Mouse (Mus musculus): ENCODE results near the gene Cdk19. TPM values are rescaled to one million over a fixed set of nuclear protein-coding genes. Genes with fewer than 3 reads are reported as not detected.
A peak's percentile ranks its signal among the peaks of the same experiment; 100 is the strongest.

Gene Cdk19
- total RNA-seq, 2 experiments from 2014 or later: 52.2 to 63.3 TPM

GRCm38 (mm10) chr10:40348566-40349536, 9.5 kb downstream of the Cdk19 start:
- intact Hi-C loops (cut with DNase I): no loop called here

GRCm38 (mm10) chr10:40349631-40350177, 10.3 kb downstream of the Cdk19 start:
- peak; percentile 63 for DNase-seq
- intact Hi-C loops (cut with DNase I): loop anchor here (5.0 kb wide), 1 partner anchor 173 kb away; no protein-coding TSS in a partner anchor

More at GRCm38 (mm10) chr10:40348566-40349536, 9.5 kb downstream of the Cdk19 start:
- peak; percentile 98 for DNase-seq

GRCm38 (mm10) chr10:40350245-40350932, 11.0 kb downstream of the Cdk19 start:
- intact Hi-C loops (cut with DNase I): loop anchor here (5.0 kb wide), 1 partner anchor 172 kb away; no protein-coding TSS in a partner anchor
- DNase-seq: no peak

DNA sequence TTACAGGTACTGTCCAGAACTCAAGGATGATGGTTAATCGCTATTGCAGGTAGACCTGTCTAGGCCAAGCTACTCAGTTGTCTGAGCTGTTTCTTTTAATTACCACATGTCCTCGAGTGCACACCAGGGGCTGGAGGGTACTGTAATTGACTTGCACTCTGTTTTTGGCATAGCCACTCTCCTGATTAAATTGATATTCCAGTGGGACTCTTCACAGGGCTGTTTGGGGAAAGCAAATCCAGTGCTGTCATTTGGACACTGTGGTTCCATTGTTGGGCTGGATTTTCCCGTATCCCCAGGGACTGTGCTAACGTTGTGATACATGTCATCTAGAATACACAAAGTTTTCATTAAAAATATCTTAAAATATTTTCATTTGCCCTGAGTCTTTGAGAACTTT, 11.8 kb downstream of the Cdk19 start:
- DNase-seq: peak; percentile 20
- intact Hi-C loops (cut with DNase I): loop anchor here (5.0 kb wide), 1 partner anchor 171 kb away; no protein-coding TSS in a partner anchor

DNA sequence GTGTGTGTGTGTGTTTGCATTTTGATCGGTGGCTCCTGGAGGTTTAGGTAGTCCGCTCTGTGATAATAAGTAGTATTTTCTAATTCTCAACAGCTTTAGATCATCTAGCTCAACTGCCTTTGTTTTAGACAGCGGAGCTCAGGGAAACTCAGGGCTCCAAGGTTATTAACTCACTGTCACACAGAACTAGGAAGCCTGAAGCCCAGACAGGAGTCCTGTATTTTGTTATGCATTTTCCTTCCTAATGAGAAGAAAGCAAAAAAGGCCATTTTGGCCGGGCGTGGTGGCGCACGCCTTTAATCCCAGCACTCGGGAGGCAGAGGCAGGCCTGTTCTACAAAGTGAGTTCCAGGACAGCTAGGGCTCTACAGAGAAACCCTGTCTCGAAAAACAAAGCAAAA, 14.7 kb downstream of the Cdk19 start:
- no peak for DNase-seq
- intact Hi-C loops (cut with DNase I): loop anchor here (5.0 kb wide), 1 partner anchor 168 kb away; no protein-coding TSS in a partner anchor

DNA sequence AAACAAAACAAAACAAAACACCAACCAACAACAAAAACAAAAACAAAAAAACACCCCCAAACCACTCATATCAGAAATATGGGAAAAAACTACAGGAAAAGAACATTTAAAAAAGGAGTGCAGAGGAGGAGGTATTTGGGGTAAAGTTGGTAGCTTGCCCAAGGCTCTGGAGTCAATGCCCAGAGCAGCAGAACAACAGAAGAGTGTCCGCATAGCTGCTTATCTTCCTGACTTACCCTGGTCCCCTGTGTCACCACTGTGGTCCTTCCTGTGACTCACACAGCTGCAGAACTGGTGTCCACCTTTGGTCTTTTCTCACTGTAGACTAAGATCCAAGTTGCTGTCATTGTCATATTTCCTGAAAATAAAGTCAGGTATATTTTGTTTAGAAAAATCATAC, 15.2 kb downstream of the Cdk19 start:
- no peak for DNase-seq
- intact Hi-C loops (cut with DNase I): loop anchor here (5.0 kb wide), 1 partner anchor 168 kb away; no protein-coding TSS in a partner anchor

DNA sequence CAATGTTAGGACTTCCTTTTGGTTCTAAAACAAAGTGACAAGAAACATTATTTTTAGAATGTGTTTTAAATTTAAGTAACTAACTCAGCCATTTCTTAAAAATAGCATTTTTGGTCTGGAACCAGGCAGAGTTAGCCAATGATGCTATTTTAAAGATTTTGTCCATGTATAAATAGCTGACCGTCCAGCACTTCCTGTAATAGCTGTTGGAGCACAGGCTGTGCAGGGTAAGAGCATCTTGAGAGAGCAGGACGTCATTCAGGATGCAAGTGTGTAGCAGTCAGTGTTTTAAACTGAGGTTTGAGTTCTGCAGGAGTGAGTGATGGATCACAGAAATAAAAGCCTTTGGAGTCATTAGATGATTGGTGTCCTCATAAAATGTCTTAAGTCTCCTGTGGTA, 18.8 kb downstream of the Cdk19 start:
- DNase-seq: no peak
- intact Hi-C loops (cut with DNase I): no loop called here

DNA sequence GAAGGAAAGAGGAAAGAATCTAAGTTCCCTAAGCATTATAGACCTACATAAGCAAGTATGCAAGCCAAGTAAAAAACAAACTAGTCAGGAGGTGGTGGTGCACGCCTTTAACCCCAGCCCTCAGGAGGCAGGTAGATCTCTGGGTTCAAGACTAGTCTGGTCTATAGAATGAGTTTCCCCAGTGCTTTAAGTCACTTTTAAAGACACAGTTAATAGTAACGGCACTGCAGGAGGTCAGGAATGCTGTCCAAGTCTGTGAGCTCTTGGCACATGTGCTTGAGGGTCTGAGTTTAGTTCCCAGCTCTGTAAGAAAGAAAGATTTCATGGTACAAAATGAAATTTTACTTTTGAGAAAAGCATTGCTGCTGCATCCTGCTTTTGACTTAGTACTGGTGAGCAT, 19.8 kb downstream of the Cdk19 start:
- intact Hi-C loops (cut with DNase I): no loop called here

DNA sequence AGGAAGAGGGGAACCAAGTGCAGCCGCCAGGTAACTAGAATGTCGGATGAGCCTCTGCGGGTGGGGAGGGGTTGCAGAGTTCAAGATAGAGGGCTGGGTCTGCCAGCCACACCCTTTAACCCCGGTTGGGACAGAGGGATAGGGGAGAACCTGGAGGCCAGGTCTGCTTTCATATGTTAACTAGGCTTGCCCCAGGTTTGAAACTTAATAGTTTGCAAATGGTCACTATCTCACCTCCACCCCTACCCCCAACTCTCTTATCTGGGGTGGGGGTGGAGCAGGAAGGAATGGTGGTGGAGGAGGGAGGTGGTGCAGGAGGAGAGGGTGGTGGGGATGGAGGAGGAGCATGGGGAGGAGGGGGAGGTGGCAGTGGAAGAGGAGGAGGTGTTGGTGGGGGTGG, 23.6 kb downstream of the Cdk19 start:
- intact Hi-C loops (cut with DNase I): no loop called here
- no peak for DNase-seq

More for the DNA sequence above, 19.8 kb downstream of the Cdk19 start:
- DNase-seq: no peak

DNA sequence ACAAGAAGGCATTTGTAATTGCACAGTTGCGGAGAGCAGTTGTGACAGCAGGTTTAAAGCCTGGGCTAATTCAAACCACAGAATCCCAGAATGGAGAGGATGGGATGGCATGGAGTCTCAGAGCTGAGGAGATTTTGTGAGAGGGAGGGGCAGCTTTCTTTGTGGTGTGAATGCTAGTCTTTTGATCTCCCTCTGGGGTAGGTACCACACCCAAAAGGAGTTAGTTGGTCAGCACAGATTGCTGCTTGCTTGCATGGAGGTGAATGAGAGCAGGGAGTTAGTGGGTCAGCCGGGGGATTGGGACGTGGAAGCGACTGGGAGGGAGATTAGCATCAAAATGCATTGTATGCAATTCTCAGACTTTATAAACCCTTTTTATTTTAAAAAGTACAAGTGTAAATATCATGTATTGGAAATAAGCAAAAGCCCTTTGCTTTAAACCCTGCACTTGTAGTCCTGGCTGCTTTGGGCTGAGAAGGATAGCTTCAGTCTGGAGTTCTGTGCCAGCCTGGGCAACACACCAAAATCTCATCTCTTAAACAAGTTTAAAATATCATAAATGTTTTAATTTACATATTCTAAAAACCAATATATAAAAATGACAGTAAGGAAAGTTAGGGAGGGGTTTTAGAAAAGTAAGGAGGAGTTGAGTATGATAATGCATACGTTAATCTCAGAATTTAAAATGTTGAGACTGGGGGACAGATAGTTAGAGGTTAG, 25.4 kb downstream of the Cdk19 start:
- no peak for DNase-seq
- intact Hi-C loops (cut with DNase I): no loop called here

DNA sequence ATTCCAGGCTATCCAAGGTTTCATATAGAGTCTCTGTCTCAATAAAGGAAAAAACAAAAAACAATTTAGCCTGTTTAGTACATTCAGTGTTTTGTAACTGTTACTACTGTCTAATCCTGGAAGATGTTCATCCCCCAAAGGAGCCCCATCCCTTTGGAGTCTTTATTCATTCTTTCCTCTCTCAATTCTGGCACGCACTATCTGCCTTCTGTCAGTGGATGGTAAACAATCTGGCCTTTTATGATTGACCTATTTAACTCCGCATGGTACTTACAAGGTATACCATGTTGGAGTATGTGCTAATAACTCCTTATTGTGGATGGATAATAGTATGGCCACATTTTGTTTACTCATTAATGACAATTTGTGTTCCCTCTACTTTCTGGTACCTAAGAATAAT, 26.6 kb downstream of the Cdk19 start:
- DNase-seq: no peak
- intact Hi-C loops (cut with DNase I): no loop called here

DNA sequence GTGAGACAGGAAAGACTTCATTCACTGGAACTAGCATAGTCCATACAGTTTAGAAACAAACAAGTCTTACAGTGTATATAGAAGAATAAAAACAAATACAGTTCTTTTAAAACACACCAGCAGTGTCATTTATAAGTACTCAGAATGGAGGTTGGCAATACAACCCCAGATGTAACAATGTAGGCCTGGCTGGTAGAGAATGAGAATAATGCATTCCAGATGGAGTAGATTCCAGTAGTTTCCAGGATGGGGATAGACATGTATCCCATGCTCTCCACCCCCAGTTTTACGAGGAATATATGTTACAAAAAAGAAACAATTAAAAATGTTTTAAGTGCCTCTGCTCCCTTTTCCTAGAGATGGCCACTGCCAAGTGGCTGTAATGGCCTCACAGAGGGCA, 29.2 kb downstream of the Cdk19 start:
- intact Hi-C loops (cut with DNase I): no loop called here
- no peak for DNase-seq

GRCm38 (mm10) chr10:40370156-40370555, 30.8 kb downstream of the Cdk19 start:
- no peak for DNase-seq
- intact Hi-C loops (cut with DNase I): no loop called here

DNA sequence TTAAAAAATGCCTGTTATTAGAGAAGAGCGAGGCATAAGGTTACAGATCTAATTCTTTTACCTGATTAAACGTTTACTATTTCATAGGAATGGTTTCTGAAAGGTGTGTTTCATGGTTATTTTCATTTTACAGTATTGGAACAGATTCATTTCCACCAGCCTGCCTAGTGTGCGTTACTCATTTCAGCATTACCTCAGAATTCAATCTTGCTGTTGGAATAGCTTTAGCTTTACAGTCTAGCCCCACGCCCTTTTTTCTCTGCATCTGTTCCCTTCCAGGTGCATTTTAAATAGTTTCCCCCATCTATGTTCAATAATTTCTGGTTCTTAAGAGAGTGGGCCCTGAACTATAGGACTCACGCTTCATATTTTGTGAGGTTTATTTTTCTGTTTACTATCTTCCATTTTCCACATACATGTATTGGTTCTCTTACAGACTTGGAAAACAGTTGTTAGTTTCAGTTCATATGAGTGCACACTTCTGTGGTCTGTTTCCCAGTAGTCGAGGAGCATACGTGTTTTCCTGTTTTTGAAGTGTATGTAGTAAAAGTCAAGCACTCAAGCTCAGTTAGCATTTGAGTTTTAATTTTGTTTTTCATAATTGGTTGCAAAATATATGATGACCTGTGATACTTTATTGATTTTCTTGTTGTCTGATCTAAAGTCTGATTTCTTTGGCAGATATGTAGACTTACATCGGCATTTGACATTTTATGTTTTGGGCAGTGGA, 32.0 kb downstream of the Cdk19 start:
- DNase-seq: no peak
- intact Hi-C loops (cut with DNase I): no loop called here

- peak; percentile 49 for DNase-seq
- intact Hi-C loops (cut with DNase I): no loop called here
Observed at GRCm38 (mm10) chr10:40371914-40372675, 32.7 kb downstream of the Cdk19 start.

DNA sequence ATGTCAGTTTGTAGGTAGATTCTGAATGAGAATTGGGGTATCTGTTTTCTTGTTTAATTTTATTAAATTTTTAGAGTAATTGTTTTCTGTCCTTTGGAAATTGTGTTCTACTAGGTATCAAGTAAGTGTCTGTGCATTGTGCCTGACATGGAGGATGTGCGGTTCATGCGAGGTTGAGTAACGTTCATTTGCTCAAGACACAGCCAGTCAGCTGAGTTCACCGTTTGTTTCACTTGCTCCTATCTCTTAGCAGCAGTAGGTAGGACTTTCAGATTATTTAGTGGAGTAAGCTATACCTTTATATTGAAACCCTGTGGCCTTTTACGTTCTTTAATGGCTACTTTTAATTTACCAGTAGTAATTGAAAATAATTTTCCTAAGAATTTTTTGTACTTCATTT, 34.4 kb downstream of the Cdk19 start:
- intact Hi-C loops (cut with DNase I): no loop called here

DNA sequence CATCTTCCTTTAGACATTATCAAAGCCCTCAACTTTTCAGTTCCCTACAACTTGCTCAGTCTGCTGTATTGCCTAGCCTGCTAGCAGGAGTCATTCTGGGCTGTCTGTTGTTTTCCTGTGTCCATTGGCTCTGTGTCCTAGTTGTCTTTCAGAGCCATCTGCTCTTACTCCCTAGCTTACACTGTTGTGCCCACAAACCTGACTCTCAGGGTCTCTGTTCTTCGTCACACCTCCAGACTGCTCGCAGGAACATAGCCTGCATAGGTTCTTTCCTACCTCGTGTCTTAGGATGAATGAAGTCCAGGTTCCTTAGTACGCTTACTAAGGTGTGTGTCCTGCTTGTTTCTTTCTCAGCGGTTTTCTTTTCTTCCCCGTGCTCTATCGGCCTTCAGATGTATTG, 35.5 kb downstream of the Cdk19 start:
- no peak for DNase-seq
- intact Hi-C loops (cut with DNase I): no loop called here

More for the DNA sequence above, 34.4 kb downstream of the Cdk19 start:
- DNase-seq: no peak

- no peak for DNase-seq
Observed at GRCm38 (mm10) chr10:40376286-40376685, 36.9 kb downstream of the Cdk19 start.

DNA sequence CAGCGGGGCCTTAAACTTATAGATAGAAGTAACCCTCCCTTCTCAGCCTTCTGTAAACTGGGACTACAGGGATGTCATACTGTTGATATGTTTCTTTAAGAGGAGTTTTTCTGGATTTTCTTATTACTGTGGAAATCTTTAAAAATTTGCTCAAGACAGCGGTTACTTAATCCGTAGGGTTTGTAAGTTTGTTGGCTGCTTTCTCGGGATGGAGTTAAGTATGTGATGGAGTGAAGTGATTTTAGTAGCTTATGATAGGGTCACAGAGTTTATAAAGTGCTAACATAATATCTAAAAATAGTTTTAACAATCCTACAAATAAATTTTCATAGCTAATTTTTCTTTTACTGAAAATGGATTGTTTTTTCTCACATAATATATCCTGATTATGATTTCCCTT, 38.9 kb downstream of the Cdk19 start:
- intact Hi-C loops (cut with DNase I): no loop called here
- no peak for DNase-seq

More at GRCm38 (mm10) chr10:40376286-40376685, 36.9 kb downstream of the Cdk19 start:
- intact Hi-C loops (cut with DNase I): no loop called here
